Mouse (Mus musculus): Measurements from ENCODE around the gene Dbndd1. TPM values are rescaled to one million over a fixed set of nuclear protein-coding genes. Genes with fewer than 3 reads are reported as not detected.
"Not testable (repeated sequence)": the region's sequence is repeated elsewhere in the genome, so short reads cannot be mapped to it uniquely, and the experiment has no call there.

Gene Dbndd1
- polyA plus RNA-seq, 1 experiment from 2014 or later = 12.1 TPM

DNA sequence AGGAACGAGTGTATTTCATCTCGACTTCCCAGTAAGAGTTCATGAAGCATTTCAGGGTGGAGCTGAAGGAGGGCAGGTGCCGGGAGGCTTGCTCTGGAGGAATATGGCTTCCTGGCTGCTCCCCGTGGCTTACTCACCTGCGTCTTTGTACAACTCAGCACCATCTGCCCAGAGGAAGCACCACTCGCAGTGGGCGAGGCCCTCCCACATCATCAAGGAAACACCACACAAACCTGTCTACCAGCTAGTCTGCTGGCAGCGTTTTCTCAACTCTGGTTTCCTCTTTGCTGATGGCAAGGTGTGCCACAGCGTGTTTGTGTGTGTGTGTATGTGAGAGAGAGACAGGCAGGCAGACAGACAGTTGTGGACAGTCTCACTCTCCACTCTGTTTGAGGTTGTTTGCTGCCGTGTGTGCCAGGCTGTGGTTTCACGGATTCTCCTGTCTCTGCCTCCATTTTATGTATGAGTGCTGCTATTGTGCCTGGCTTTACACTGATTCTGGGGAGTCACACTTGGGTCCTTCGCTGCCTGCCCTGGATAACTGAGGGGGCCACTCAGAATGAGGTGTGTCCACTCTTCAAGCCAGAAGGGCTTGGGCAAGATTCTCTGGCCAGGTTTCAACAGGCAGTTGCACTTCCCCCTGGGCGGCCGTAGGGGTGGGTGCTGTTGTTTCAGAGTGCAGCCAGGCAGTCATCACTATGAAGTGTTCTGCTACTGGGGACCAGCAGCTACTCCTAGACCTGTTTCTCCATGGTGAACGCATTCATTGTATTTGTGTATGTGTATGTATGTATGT lies 23.8 kb downstream of the Dbndd1 start:
- no peaks in the 10 kb centered on the region for H3K27me3 ChIP-seq (ENCODE audit: control insufficient read depth, insufficient read depth, low read length)
- H3K4me2 ChIP-seq (ENCODE audit: low read depth, low read length) = no peak overlapping the region
- no peak for ATAC-seq (replicated peaks; ENCODE audit: insufficient number of reproducible peaks, low FRiP score, low TSS enrichment, low read depth)
- H3K36me3 ChIP-seq (replicated peaks; ENCODE audit: control insufficient read depth, insufficient read depth, low read depth, low read length) = peaks cover 15% of the 10 kb centered on the region
- H3K27ac ChIP-seq (replicated peaks; ENCODE audit: low read depth, low read length) = no peak overlapping the region
- no peak overlapping the region for H3K4me3 ChIP-seq (ENCODE audit: low read depth, low read length)
- DNase-seq (ENCODE audit: low spot score) = no peak
- H3K9ac ChIP-seq (replicated peaks; ENCODE audit: low read length) = no peak overlapping the region
- H3K4me1 ChIP-seq (ENCODE audit: control insufficient read depth, insufficient read depth, low read length) = no peaks in the 10 kb centered on the region
- no peaks in the 10 kb centered on the region for H3K9me3 ChIP-seq (replicated peaks; ENCODE audit: control insufficient read depth, low read length)
- WGBS = 91% methylated on average over 15 of the region's 15 CpGs

DNA sequence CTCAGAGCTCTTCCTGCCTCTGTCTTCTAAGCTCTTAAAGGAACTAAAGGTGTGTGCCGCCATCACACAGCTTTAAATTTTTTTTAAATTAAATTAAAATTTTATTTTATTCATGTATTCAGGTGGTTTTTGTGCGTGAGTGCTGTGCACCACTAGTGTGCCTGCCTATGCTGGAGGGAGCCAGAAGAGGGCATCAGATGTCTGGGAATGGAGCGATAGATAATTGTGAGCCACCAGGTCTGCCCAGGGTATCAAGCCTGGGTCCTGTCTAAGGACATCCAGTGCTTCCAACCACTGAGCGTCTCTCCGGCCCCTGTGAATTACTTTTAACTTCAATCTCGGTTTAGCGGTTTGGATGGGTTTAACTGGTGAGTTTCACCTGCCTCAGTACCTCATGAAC lies 32.6 kb downstream of the Dbndd1 start:
- Histone ChIP-seq H3K27ac (replicated peaks; ENCODE audit: low read depth, low read length) (no peak overlapping the region), H3K27me3 (ENCODE audit: control insufficient read depth, insufficient read depth, low read length) (no peaks in the 10 kb centered on the region), H3K4me3 (ENCODE audit: low read depth, low read length) (no peak overlapping the region), H3K36me3 (replicated peaks; ENCODE audit: control insufficient read depth, insufficient read depth, low read depth, low read length) (peaks cover 9% of the 10 kb centered on the region), H3K9ac (replicated peaks; ENCODE audit: low read length) (no peak overlapping the region), H3K4me2 (ENCODE audit: low read depth, low read length) (no peak overlapping the region), H3K4me1 (ENCODE audit: control insufficient read depth, insufficient read depth, low read length) (no peaks in the 10 kb centered on the region; the same call in 1 of the 2 replicates), H3K9me3 (replicated peaks; ENCODE audit: control insufficient read depth, low read length) (no peaks in the 10 kb centered on the region)
- no peak for DNase-seq (ENCODE audit: low spot score)
- no peak for ATAC-seq (replicated peaks; ENCODE audit: insufficient number of reproducible peaks, low FRiP score, low TSS enrichment, low read depth)
- WGBS = 89% methylated on average over 7 of the region's 7 CpGs

DNA sequence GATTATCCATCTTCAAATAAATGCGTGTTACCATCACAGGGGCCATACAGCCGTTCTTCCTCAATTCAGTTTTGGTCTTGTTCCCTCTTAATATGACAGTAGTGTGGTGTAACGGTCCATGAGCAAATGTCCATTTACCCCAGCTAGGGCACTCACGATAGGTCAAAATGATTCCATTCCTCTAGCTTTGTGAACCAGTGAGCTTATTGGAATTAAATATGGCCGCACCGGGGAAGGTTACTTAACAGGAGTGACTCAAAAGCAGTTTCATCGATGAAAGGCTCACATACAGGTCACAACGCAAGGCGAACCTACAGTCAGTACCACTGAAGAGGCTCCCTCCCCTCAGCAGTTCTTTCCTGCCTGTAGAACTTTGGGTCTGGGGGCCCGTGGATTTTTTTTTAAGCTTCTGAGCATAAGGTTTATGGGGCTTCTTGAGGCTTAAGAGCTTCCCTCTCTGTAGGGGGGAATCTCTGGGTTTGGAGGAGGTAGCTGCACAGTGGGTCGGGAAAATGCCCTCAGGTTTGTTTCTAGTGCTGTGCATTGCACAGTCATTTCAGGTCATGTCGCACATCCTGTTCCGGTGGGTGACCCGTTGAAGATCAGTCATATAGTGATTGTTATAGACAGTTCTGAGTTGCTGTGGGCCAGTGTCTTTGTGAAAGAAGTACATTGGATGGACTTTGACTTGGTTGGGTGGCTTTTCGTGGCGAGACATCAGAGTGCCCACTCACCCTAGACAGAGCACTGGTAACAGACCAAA lies 36.6 kb downstream of the Dbndd1 start:
- Histone ChIP-seq H3K9ac (replicated peaks; ENCODE audit: low read length) (peak overlapping the region; percentile 92), H3K4me2 (ENCODE audit: low read depth, low read length) (peak overlapping the region; percentile 76), H3K36me3 (replicated peaks; ENCODE audit: control insufficient read depth, insufficient read depth, low read depth, low read length) (no peaks in the 10 kb centered on the region; the same call in none of the 2 replicates), H3K9me3 (replicated peaks; ENCODE audit: control insufficient read depth, low read length) (no peaks in the 10 kb centered on the region), H3K27me3 (ENCODE audit: control insufficient read depth, insufficient read depth, low read length) (no peaks in the 10 kb centered on the region), H3K4me1 (ENCODE audit: control insufficient read depth, insufficient read depth, low read length) (no peaks in the 10 kb centered on the region; the same call in 1 of the 2 replicates), H3K27ac (replicated peaks; ENCODE audit: low read depth, low read length) (no peak overlapping the region; the same call in 1 of the 2 replicates), H3K4me3 (ENCODE audit: low read depth, low read length) (peak overlapping the region; percentile 84)
- WGBS = 36% methylated on average over 16 of the region's 16 CpGs
- ATAC-seq (replicated peaks; ENCODE audit: insufficient number of reproducible peaks, low FRiP score, low TSS enrichment, low read depth) (no peak), DNase-seq (ENCODE audit: low spot score) (peak; percentile 41)

DNA sequence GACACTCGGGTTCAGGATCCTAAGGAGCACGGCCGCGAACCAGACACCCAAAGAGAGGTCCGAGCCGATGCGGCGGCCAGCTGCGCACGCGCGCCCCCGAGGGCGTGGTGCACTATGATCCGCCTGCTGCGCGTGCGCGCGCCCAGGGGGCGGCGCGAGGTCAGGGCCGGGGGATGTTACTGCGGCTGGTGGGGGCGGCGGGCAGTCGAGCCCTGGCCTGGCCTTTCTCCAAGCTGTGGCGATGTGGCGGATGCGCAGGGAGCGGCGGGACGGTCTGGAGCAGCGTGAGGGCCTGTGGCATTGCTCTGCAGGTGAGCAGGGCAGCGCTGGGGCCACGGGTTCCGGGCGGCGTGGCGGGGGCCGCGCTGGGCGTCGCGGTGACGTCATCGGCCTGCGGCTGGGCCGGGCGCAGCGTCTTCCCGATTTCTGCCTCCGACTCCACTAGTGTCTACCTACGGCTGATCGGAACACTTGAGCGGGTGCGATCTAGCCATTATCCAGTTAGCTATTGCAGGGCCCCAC lies 37.5 kb downstream of the Dbndd1 start, which contains the start of gene Afg3l1:
Afg3l1 (plus strand) TSS at position 167 of the 522 bp plus-strand sequence.
- Histone ChIP-seq H3K27me3 (ENCODE audit: control insufficient read depth, insufficient read depth, low read length) (no peaks in the 10 kb centered on the region), H3K27ac (replicated peaks; ENCODE audit: low read depth, low read length) (peak within 1 kb of the TSS; percentile 84), H3K9ac (replicated peaks; ENCODE audit: low read length) (peak within 1 kb of the TSS; percentile 92), H3K36me3 (replicated peaks; ENCODE audit: control insufficient read depth, insufficient read depth, low read depth, low read length) (no peaks in the 10 kb centered on the region; the same call in none of the 2 replicates), H3K9me3 (replicated peaks; ENCODE audit: control insufficient read depth, low read length) (no peaks in the 10 kb centered on the region), H3K4me1 (ENCODE audit: control insufficient read depth, insufficient read depth, low read length) (no peaks in the 10 kb centered on the region; the same call in 1 of the 2 replicates), H3K4me2 (ENCODE audit: low read depth, low read length) (peak within 1 kb of the TSS; percentile 76), H3K4me3 (ENCODE audit: low read depth, low read length) (peak within 1 kb of the TSS; percentile 84)
- DNase-seq (ENCODE audit: low spot score) (peak; percentile 93), ATAC-seq (replicated peaks; ENCODE audit: insufficient number of reproducible peaks, low FRiP score, low TSS enrichment, low read depth) (peak; percentile 88)
- WGBS = under 1% methylated on average over 58 of the region's 58 CpGs

DNA sequence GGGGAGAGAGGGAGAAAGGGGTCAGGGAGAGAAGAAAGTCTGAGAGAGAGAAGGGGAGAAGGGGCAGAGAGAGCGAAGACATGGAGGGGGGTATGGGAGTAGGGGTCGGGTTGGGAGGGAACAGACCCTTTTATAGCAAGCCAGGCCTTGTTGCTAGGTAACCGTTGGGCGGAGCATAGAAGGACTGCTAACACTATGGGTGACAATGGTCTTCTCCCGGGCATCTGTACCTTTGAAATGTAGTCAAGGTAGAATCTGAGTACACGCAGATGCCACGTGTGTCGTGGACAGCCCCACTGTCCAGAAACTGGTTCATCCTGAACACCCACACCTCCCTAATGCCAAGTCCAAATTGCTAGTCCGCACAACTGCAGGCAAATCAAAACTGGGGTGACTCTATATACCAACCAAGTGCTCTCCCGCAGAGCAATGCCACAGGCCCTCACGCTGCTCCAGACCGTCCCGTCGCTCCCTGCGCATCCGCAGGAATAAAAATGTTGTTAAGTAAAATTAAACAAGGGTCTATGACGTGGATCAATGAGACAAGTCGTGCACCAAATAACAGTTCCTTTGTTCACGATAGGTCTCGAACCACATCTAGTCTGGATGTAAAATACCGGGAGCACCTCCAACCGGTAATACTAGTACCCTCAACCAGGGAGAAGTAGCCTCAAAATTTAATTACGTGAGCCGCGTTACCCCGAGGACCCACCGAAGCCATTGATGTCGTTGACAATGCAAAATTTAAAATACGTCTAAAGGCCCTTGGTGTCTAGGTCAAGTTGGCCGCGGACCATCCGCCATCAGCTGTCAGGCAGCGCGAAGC lies 38.1 kb downstream of the Dbndd1 start:
- H3K4me3 ChIP-seq (ENCODE audit: low read depth, low read length) = peak overlapping the region; percentile 84
- H3K4me2 ChIP-seq (ENCODE audit: low read depth, low read length) = peak overlapping the region; percentile 55
- 10% methylated on average over 34 of the region's 34 CpGs for WGBS
- H3K27me3 ChIP-seq (ENCODE audit: control insufficient read depth, insufficient read depth, low read length) = no peaks in the 10 kb centered on the region
- no peak overlapping the region for H3K27ac ChIP-seq (replicated peaks; ENCODE audit: low read depth, low read length)
- no peaks in the 10 kb centered on the region for H3K9me3 ChIP-seq (replicated peaks; ENCODE audit: control insufficient read depth, low read length)
- no peaks in the 10 kb centered on the region; the same call in 1 of the 2 replicates for H3K4me1 ChIP-seq (ENCODE audit: control insufficient read depth, insufficient read depth, low read length)
- DNase-seq (ENCODE audit: low spot score) = peak; percentile 35
- ATAC-seq (replicated peaks; ENCODE audit: insufficient number of reproducible peaks, low FRiP score, low TSS enrichment, low read depth) = peak; percentile 30; the same call in 1 of the 2 replicates
- H3K9ac ChIP-seq (replicated peaks; ENCODE audit: low read length) = peak overlapping the region; percentile 92
- H3K36me3 ChIP-seq (replicated peaks; ENCODE audit: control insufficient read depth, insufficient read depth, low read depth, low read length) = no peaks in the 10 kb centered on the region; the same call in none of the 2 replicates

DNA sequence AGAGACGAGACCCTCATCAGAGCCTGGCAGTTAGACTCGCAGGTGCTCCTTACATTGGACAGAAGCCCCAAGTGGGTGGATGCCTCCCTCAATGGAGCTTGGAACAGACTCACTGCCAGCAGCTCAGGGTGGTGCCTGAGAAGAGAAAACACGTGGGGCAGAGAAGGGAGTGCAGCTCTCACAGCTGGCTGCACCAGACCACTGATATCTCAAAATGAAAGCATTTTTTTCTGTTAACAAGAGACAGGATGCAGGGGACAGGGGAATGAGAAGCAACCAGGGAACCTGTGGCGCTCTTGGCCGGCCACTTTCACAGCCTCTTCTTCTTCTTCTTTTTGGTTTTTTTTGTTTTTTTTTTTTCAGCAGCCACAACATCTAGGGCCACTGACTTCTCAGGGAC lies 40.7 kb downstream of the Dbndd1 start:
- ATAC-seq (replicated peaks; ENCODE audit: insufficient number of reproducible peaks, low FRiP score, low TSS enrichment, low read depth); DNase-seq (ENCODE audit: low spot score); H3K36me3 ChIP-seq (replicated peaks; ENCODE audit: control insufficient read depth, insufficient read depth, low read depth, low read length); H3K4me1 ChIP-seq (ENCODE audit: control insufficient read depth, insufficient read depth, low read length); H3K4me2 ChIP-seq (ENCODE audit: low read depth, low read length); H3K27ac ChIP-seq (replicated peaks; ENCODE audit: low read depth, low read length); H3K9me3 ChIP-seq (replicated peaks; ENCODE audit: control insufficient read depth, low read length); H3K9ac ChIP-seq (replicated peaks; ENCODE audit: low read length); H3K27me3 ChIP-seq (ENCODE audit: control insufficient read depth, insufficient read depth, low read length); H3K4me3 ChIP-seq (ENCODE audit: low read depth, low read length): not testable (repeated sequence)
- WGBS = 67% methylated on average over 5 of the region's 5 CpGs

DNA sequence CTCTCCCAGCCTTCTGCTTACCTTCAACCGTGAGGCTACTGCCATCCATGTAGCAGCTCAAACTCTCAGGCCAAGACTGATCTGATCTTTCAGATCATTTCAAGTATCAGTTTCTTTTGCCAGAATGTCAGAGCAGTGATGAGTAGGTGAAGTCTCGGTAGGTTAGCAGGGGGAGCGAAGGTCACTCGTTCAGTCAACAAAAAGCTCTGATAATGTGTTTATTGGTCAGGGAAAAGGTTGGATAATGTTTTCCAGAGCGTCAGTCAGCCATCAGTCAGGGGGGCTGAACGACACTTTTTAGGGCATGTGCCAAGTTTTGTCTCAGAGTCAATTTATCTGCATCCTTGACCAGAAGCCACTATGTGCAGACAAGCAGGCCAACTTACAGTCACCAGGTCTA lies 42.3 kb downstream of the Dbndd1 start:
- 68% methylated on average over 6 of the region's 6 CpGs for WGBS
- H3K27me3 ChIP-seq (ENCODE audit: control insufficient read depth, insufficient read depth, low read length); H3K4me1 ChIP-seq (ENCODE audit: control insufficient read depth, insufficient read depth, low read length); DNase-seq (ENCODE audit: low spot score); H3K9ac ChIP-seq (replicated peaks; ENCODE audit: low read length); H3K36me3 ChIP-seq (replicated peaks; ENCODE audit: control insufficient read depth, insufficient read depth, low read depth, low read length); H3K4me2 ChIP-seq (ENCODE audit: low read depth, low read length); ATAC-seq (replicated peaks; ENCODE audit: insufficient number of reproducible peaks, low FRiP score, low TSS enrichment, low read depth); H3K27ac ChIP-seq (replicated peaks; ENCODE audit: low read depth, low read length); H3K4me3 ChIP-seq (ENCODE audit: low read depth, low read length); H3K9me3 ChIP-seq (replicated peaks; ENCODE audit: control insufficient read depth, low read length): not testable (repeated sequence)
